Mouse (Mus musculus): Measurements from ENCODE around the gene Pdgfa. TPM values are rescaled to one million over a fixed set of nuclear protein-coding genes. Genes with fewer than 3 reads are reported as not detected.

The Pdgfa gene
- total and polyA plus RNA-seq, 3 experiments: not detected

- Histone ChIP-seq H3K9me3 (replicated peaks) (no peaks in the 10 kb centered on the region), H3K36me3 (replicated peaks) (no peaks in the 10 kb centered on the region), H3K4me1 (ENCODE audit: insufficient read depth, low read depth, low read length) (no peaks in the 10 kb centered on the region), H3K27me3 (ENCODE audit: insufficient read depth, low read length) (no peaks in the 10 kb centered on the region), H3K4me3 (ENCODE audit: low read depth, low read length) (no peak overlapping the region)
- DNase-seq (ENCODE audit: low spot score) (no peak), ATAC-seq (ENCODE audit: extremely low read depth, insufficient number of reproducible peaks, low FRiP score, poor library complexity, severe bottlenecking) (no peak)
- no peak for TF ChIP-seq GATA2 (IDR thresholded peaks at IDR 0.05; ENCODE audit: borderline replicate concordance, low read depth, low read length)
- no peak for TF ChIP-seq GATA1 (IDR thresholded peaks at IDR 0.05; ENCODE audit: borderline replicate concordance, low read length)
- no peak for TF ChIP-seq TAL1 (conservative IDR thresholded peaks at IDR 0.05; ENCODE audit: low read depth, low read length)
- no peak for TF ChIP-seq CTCF (IDR thresholded peaks at IDR 0.05; ENCODE audit: low read depth, low read length)
- TF ChIP-seq POLR2AphosphoS5 (IDR thresholded peaks at IDR 0.05; ENCODE audit: insufficient replicate concordance, low read depth, low read length): no peak
Measured at GRCm38 (mm10) chr5:138934540-138934939, 62.6 kb downstream of the Pdgfa start.

- H3K27me3 ChIP-seq (ENCODE audit: insufficient read depth, low read length): no peaks in the 10 kb centered on the region; the same call in 1 of the 2 replicates
- ATAC-seq (ENCODE audit: extremely low read depth, insufficient number of reproducible peaks, low FRiP score, poor library complexity, severe bottlenecking) (no peak), DNase-seq (ENCODE audit: low spot score) (no peak)
- no peaks in the 10 kb centered on the region for H3K9me3 ChIP-seq (replicated peaks)
- H3K4me3 ChIP-seq (ENCODE audit: low read depth, low read length): no peak overlapping the region
- H3K4me1 ChIP-seq (ENCODE audit: insufficient read depth, low read depth, low read length): no peaks in the 10 kb centered on the region
- no peaks in the 10 kb centered on the region for H3K36me3 ChIP-seq (replicated peaks)
- TF ChIP-seq CTCF (IDR thresholded peaks at IDR 0.05; ENCODE audit: low read depth, low read length) (no peak), GATA1 (IDR thresholded peaks at IDR 0.05; ENCODE audit: borderline replicate concordance, low read length) (no peak), POLR2AphosphoS5 (IDR thresholded peaks at IDR 0.05; ENCODE audit: insufficient replicate concordance, low read depth, low read length) (no peak), TAL1 (conservative IDR thresholded peaks at IDR 0.05; ENCODE audit: low read depth, low read length) (no peak), GATA2 (IDR thresholded peaks at IDR 0.05; ENCODE audit: borderline replicate concordance, low read depth, low read length) (no peak)
Measured at GRCm38 (mm10) chr5:138932460-138933432, 64.4 kb downstream of the Pdgfa start.

- Histone ChIP-seq H3K4me1 (ENCODE audit: insufficient read depth, low read depth, low read length) (no peaks in the 10 kb centered on the region), H3K36me3 (replicated peaks) (no peaks in the 10 kb centered on the region), H3K9me3 (replicated peaks) (no peaks in the 10 kb centered on the region), H3K27me3 (ENCODE audit: insufficient read depth, low read length) (no peaks in the 10 kb centered on the region; the same call in 1 of the 2 replicates), H3K4me3 (ENCODE audit: low read depth, low read length) (no peak overlapping the region)
- no peak for TF ChIP-seq TAL1 (conservative IDR thresholded peaks at IDR 0.05; ENCODE audit: low read depth, low read length)
- no peak for TF ChIP-seq POLR2AphosphoS5 (IDR thresholded peaks at IDR 0.05; ENCODE audit: insufficient replicate concordance, low read depth, low read length)
- no peak for TF ChIP-seq CTCF (IDR thresholded peaks at IDR 0.05; ENCODE audit: low read depth, low read length)
- TF ChIP-seq GATA2 (IDR thresholded peaks at IDR 0.05; ENCODE audit: borderline replicate concordance, low read depth, low read length): no peak
- no peak for TF ChIP-seq GATA1 (IDR thresholded peaks at IDR 0.05; ENCODE audit: borderline replicate concordance, low read length)
- DNase-seq (ENCODE audit: low spot score) (no peak), ATAC-seq (ENCODE audit: extremely low read depth, insufficient number of reproducible peaks, low FRiP score, poor library complexity, severe bottlenecking) (no peak)
Measured at GRCm38 (mm10) chr5:138931836-138932235, 65.3 kb downstream of the Pdgfa start.

- DNase-seq (ENCODE audit: low spot score) (no peak), ATAC-seq (ENCODE audit: extremely low read depth, insufficient number of reproducible peaks, low FRiP score, poor library complexity, severe bottlenecking) (no peak)
- Histone ChIP-seq H3K27me3 (ENCODE audit: insufficient read depth, low read length) (no peaks in the 10 kb centered on the region; the same call in 1 of the 2 replicates), H3K36me3 (replicated peaks) (no peaks in the 10 kb centered on the region), H3K4me1 (ENCODE audit: insufficient read depth, low read depth, low read length) (no peaks in the 10 kb centered on the region), H3K4me3 (ENCODE audit: low read depth, low read length) (no peak overlapping the region), H3K9me3 (replicated peaks) (no peaks in the 10 kb centered on the region)
- TF ChIP-seq TAL1 (conservative IDR thresholded peaks at IDR 0.05; ENCODE audit: low read depth, low read length) (no peak), GATA1 (IDR thresholded peaks at IDR 0.05; ENCODE audit: borderline replicate concordance, low read length) (no peak), POLR2AphosphoS5 (IDR thresholded peaks at IDR 0.05; ENCODE audit: insufficient replicate concordance, low read depth, low read length) (no peak), GATA2 (IDR thresholded peaks at IDR 0.05; ENCODE audit: borderline replicate concordance, low read depth, low read length) (no peak), CTCF (IDR thresholded peaks at IDR 0.05; ENCODE audit: low read depth, low read length) (no peak)
Measured at GRCm38 (mm10) chr5:138929879-138930507, 67.2 kb downstream of the Pdgfa start.

Other genes starting within 250 kb of the Pdgfa start
- gene Fam20c, start 242.9 kb downstream of the Pdgfa start, total RNA-seq (2014; fragmentation: Nextera tagmentation): not detected in 2 replicates
- 0.11 TPM in 1 of 2 replicates, not detected in the other for gene Fam20c, start 242.9 kb downstream of the Pdgfa start, total RNA-seq (2017)
- not detected in 2 replicates for gene Fam20c, start 242.9 kb downstream of the Pdgfa start, polyA plus RNA-seq (2012)
- not detected in 2 replicates for gene Gm5294, start 177.3 kb downstream of the Pdgfa start, total RNA-seq (2014; fragmentation: Nextera tagmentation)
- gene Gm5294, start 177.3 kb downstream of the Pdgfa start, total RNA-seq (2017): not detected in 2 replicates
- gene Gm5294, start 177.3 kb downstream of the Pdgfa start, polyA plus RNA-seq (2012): not detected in 2 replicates
- not detected in 2 replicates for gene Prkar1b, start 152.6 kb upstream of the Pdgfa start, total RNA-seq (2014; fragmentation: Nextera tagmentation)
- gene Prkar1b, start 152.6 kb upstream of the Pdgfa start, total RNA-seq (2017): 1.3 TPM in 1 of 2 replicates, not detected in the other
- gene Prkar1b, start 152.6 kb upstream of the Pdgfa start, polyA plus RNA-seq (2012): not detected in 2 replicates
- gene Dnaaf5, start 152.9 kb upstream of the Pdgfa start, total RNA-seq (2014; fragmentation: Nextera tagmentation): 23.8 and 29.4 TPM in 2 replicates
- gene Dnaaf5, start 152.9 kb upstream of the Pdgfa start, total RNA-seq (2017): 9.8 and 10.1 TPM in 2 replicates
- gene Dnaaf5, start 152.9 kb upstream of the Pdgfa start, polyA plus RNA-seq (2012): 72.6 and 114 TPM in 2 replicates
- 32.8 and 61.2 TPM in 2 replicates for gene Sun1, start 203.3 kb upstream of the Pdgfa start, total RNA-seq (2014; fragmentation: Nextera tagmentation)
- 45.7 and 45.8 TPM in 2 replicates for gene Sun1, start 203.3 kb upstream of the Pdgfa start, total RNA-seq (2017)
- 7.6 and 11.8 TPM in 2 replicates for gene Sun1, start 203.3 kb upstream of the Pdgfa start, polyA plus RNA-seq (2012)

Data from G1E (cell line).